Mouse (Mus musculus) cerebellum, adult 2 months (tissue): ENCODE measurements at regions not wholly inside any gene's neighbourhood (a gene's known extent, or its start where the extent isn't known, plus 50 kb on each side); places are given as distances from the start of the nearest gene placed in this dataset.

ENCODE experiments used
- DNase-seq, 2 experiments: peaks; one replicate each; pipeline ENCODE4 v3.0.0; 2021
- H3K27ac ChIP-seq: fragments of 200-500 bp; 2 replicates; pipeline ENCODE4 v1.5.1; 2012; ENCODE audit warnings: low read length, control low read depth, inconsistent platforms; ENCODE audit not compliant: insufficient read depth
- H3K27me3 ChIP-seq: fragments of 200-500 bp; 2 replicates; pipeline ENCODE4 v1.6.1; 2012; ENCODE audit warnings: inconsistent platforms, mild to moderate bottlenecking, low read length, moderate library complexity; ENCODE audit not compliant: control insufficient read depth, insufficient read depth
- H3K4me1 ChIP-seq: fragments of 200-500 bp; 2 replicates; pipeline ENCODE4 v1.6.1; 2011; ENCODE audit warnings: low read length; ENCODE audit not compliant: control insufficient read depth, insufficient read depth
- H3K4me3 ChIP-seq: fragments of 200-500 bp; replicated peaks from 2 replicates; pipeline ENCODE3; 2011; ENCODE audit warnings: mild to moderate bottlenecking, low read depth, low read length, control low read depth; ENCODE audit not compliant: insufficient read depth
- CTCF ChIP-seq: fragments of 200-500 bp; IDR thresholded peaks from 2 replicates; pipeline ENCODE4 v1.5.1; 2011; ENCODE audit warnings: low read depth, mild to moderate bottlenecking, control low read depth, low read length, moderate library complexity, borderline replicate concordance; ENCODE audit not compliant: insufficient read depth
- POLR2A ChIP-seq: fragments of 200-500 bp; IDR thresholded peaks from 2 replicates; pipeline ENCODE4 v1.6.1; 2011; ENCODE audit warnings: low read length, control low read depth, borderline replicate concordance; ENCODE audit not compliant: insufficient read depth
- WGBS: fragments of 180-500 bp; shearing (Covaris S2); methylation state at CpG from one replicate; pipeline ENCODE4 v1.1.7; 2018; 5-methylcytosine and 5-hydroxymethylcytosine counted together

DNA sequence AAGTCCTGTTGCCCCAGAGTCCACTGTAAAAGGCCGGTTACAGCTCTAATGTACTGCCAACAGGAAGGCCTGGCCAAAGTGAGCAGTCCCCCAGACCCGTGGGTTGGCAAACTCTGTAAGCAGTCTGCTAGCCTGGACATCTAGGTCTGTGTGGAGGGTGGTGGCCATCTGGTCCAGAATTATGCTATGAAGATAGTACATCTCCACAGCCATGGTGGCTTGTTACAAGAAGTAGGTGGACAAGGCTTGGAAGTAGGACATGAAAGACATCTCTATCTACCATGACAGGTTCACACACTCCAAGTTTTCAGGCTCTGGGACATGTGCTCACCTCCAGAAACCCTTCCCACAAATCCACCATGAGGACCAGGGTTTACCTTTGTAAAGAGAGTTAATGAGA, 79.1 kb upstream of the Mkln1 start:
- DNase-seq: no peak
- no peak for TF ChIP-seq CTCF
- TF ChIP-seq POLR2A: no peak
- Histone ChIP-seq H3K4me3 (no peak overlapping the region), H3K4me1 (no peaks in the 10 kb centered on the region), H3K27me3 (no peaks in the 10 kb centered on the region), H3K27ac (no peak overlapping the region)
- WGBS: 29% methylated on average over 2 of the region's 2 CpGs

DNA sequence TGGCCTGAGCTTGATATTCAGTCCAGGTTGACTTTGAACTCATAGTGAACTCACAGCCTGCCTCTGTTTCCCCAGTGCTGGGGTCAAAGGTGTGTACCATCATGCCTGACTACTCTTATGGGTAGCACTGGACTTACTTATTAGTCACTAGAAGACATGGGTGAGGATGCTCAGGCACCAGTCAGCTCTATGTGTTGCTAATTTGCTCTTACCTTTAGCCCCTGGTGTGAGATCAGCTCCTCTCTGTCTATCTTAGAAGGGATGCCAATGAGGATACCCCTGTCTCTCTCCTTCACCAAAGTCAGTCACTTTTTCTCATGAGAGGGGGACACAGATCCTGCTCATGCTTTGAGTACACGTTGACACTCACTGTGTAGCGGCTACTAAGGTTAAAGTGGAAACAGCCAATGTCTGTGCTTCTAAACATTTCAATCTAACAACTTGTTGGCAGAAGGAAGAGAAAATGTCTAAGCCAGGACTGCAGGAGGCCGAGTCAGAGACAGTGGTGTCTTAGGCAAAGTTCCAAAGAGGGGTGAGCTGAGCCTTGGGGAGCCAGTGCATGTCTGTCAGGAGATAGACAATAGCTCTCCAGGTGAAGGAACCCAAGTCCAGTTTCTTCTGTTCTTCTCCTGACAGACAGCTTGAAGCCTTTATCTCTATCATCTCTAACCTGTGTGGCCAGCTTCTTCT, 78.2 kb upstream of the Mkln1 start:
- DNase-seq: no peak
- 52% methylated on average over 3 of the region's 3 CpGs for WGBS
- Histone ChIP-seq H3K27me3 (no peaks in the 10 kb centered on the region), H3K27ac (no peak overlapping the region), H3K4me3 (no peak overlapping the region), H3K4me1 (no peaks in the 10 kb centered on the region)
- no peak for TF ChIP-seq POLR2A
- no peak for TF ChIP-seq CTCF

DNA sequence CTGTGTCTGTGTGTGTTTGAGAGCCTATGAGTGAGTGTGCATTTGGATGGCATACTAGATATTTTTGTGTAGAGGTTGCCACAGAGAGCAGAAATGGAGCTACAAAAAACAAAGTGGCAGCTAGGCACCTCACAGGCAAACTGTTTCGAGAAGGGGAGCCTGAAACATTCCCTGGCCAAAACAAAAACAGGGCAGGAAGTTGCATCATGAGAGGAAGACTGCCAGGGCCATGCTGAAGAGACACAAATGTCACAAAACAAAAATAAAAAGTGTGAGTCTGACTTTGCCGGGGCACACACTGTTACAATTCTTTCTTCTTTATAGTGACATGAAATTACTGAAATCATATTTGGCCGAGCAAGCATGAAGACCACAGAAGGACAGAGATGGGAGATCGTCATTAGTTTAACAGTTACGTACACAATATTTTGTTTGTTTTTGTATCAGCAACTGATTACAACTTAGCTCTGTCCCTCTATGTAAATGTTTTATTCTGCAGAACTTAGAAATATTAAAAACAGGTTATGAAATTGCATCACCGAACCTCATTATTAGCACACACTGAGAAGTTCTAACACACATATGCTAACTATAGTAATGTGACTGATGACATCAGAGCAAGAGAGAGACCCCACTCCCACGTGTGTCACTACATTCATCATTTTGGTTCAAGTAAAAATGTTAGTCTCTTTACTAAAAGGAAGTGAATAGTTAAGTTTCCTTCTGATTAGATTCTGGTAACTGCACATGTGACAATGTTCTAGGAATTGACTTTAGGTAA, 77.3 kb upstream of the Mkln1 start:
- Histone ChIP-seq H3K4me3 (no peak overlapping the region), H3K27ac (no peak overlapping the region), H3K4me1 (no peaks in the 10 kb centered on the region), H3K27me3 (no peaks in the 10 kb centered on the region)
- TF ChIP-seq POLR2A (no peak), CTCF (no peak)
- no peak for DNase-seq
- 80% methylated on average over 7 of the region's 7 CpGs for WGBS

DNA sequence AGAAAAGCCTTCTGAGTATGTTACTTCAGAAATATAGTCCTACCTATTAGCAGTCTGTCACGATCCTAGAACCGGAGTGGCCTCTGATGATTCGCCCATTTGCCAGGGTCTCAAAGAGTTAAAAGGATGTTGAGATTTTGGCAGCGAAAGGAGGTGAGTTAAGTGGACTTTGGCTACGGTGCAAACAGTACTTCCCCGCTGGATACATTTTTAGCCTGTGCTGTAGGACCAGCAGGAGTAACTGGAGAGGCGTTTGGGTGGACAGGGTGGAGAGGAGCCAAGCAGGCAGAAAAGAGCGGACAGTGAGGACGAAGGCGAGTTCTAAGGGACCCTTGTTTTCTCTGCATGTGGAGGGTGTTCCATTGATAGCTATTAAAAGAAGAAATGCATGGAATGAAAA, 76.6 kb upstream of the Mkln1 start:
- no peak overlapping the region for H3K4me3 ChIP-seq
- TF ChIP-seq CTCF (no peak), POLR2A (no peak)
- no peaks in the 10 kb centered on the region for H3K27me3 ChIP-seq
- H3K27ac ChIP-seq: no peak overlapping the region
- 27% methylated on average over 10 of the region's 10 CpGs for WGBS
- no peaks in the 10 kb centered on the region for H3K4me1 ChIP-seq
- DNase-seq: no peak

DNA sequence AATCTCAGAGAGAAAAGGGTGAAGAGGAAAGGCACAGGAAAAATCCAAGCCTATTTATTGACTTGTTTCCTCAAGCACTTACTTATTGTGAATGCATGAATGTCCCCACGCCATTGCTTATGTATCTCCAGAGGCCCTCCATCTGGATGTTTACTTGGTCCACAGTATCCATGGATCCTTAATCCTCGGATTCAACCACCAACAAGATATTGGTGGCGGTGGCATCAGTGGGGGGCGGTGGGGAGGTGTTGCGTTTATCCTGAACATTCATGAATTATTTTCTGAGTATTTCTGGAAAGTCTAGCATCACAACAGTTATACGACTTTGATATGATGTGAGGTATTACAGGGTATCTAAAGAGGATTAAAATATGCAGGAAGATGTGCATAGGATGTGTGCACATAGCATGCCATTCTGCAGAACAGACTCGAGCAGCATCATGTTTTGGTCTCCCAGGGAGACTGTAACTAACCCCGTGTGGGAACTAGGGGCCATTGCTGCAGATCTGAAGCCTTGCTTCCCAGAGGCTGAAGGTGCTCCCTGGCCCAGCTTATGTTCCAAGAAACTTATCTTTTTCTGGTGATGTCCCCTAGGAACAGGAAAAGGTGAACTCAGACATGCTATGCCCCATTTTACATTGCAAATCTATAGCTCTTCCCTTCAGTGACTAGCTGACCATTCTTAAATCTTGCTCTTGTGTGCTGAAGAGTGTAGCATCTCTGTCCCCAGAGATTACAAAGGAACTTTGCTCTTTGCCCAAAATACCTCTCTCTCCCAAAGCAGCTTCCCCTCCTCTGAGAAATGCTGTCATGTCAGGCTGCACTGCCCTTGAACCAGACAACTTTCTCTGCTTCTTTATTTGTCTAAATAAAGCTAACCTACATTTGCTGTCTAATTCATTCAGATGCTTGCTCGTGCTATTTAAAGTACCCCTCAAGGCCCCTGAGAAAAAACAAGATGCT, 75.0 kb upstream of the Mkln1 start:
- Histone ChIP-seq H3K27me3 (no peaks in the 10 kb centered on the region), H3K4me1 (no peaks in the 10 kb centered on the region), H3K4me3 (no peak overlapping the region), H3K27ac (no peak overlapping the region)
- DNase-seq: no peak
- 73% methylated on average over 9 of the region's 9 CpGs for WGBS
- TF ChIP-seq POLR2A: no peak

DNA sequence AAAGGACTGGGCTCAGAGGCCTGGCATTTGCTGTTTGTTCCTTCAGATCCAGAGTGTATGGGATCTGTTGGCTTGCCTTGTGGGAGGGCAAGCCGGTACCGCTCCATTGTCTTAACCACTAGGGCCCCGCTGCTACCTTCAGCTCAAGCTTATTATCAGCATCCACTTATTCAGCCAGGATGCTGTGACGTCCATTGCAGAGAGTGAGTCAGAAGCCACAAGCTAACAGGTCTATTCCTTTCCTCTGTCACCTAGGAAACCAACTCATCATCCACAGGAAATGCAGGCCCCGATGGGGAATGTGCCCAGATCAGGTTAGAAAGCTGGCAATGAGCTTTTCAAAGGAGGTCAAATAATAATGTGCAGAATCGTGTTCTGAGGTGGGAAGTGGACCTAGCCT, 73.8 kb upstream of the Mkln1 start:
- 62% methylated on average over 6 of the region's 6 CpGs for WGBS
- H3K27ac ChIP-seq: no peak overlapping the region
- H3K4me3 ChIP-seq: no peak overlapping the region
- H3K4me1 ChIP-seq: no peaks in the 10 kb centered on the region
- no peaks in the 10 kb centered on the region for H3K27me3 ChIP-seq
- TF ChIP-seq POLR2A: no peak
- no peak for TF ChIP-seq CTCF
- no peak for DNase-seq

DNA sequence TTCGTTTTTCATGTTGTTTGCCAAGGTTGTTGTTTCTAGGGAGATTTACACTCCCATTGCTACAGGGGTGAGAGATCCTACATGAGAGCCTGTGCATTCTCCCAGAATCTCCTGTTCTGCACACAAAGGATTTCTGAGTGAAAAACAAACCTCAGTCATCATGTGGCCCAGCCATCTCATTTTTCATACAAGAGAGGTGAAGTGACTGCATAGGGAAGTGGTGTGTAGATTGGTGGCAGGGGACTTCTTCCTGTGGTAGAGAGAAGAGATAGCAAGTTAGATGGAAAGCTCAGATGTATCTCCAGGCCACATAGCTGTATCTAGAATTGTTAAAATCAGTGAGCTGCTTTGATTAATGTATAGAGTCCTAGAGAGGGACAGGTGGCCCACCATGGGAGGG, 72.9 kb upstream of the Mkln1 start:
- no peak for TF ChIP-seq POLR2A
- no peak for TF ChIP-seq CTCF
- 87% methylated on average over 1 of the region's 1 CpGs for WGBS
- Histone ChIP-seq H3K4me3 (no peak overlapping the region), H3K27me3 (no peaks in the 10 kb centered on the region), H3K27ac (no peak overlapping the region), H3K4me1 (no peaks in the 10 kb centered on the region)
- DNase-seq: no peak

DNA sequence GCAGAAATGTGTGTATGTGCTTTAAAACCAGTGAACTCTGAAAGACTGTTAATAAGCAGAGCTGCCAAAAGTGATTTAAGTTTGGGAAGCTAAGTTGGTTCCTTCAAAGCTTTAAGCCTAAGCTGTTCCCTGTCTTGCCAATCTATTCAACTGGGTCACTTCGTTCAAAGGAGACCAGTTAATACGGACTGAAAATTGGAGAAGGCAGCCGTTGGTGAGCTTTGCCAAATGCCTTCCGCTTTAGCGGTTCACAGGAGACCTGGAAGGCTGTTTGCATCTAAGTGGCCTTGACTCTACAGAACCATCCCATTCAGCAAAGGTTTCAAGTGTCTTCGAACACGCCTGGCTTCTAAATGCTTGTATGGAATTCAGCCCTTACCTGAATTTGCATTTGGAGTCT, 68.2 kb upstream of the Mkln1 start:
- WGBS: 44% methylated on average over 7 of the region's 7 CpGs
- Histone ChIP-seq H3K27ac (no peak overlapping the region), H3K4me1 (0 out of 2 replicates have a peak, but pooled peaks cover 5% of the 10 kb centered on the region), H3K4me3 (no peak overlapping the region), H3K27me3 (no peaks in the 10 kb centered on the region)
- TF ChIP-seq CTCF: no peak
- TF ChIP-seq POLR2A: no peak
- DNase-seq: peak in 1 of 2 experiments; percentile 32
